Mouse (Mus musculus): ENCODE results near the gene Cadm1. TPM values are rescaled to one million over a fixed set of nuclear protein-coding genes. Genes with fewer than 3 reads are reported as not detected.

Cadm1 gene
- total and polyA plus RNA-seq, 3 experiments: 0.14 to 0.31 TPM; not detected in 1

GRCm38 (mm10) chr9:47530922-47531850 is 1.2 kb downstream of the Cadm1 start:
- Histone ChIP-seq H3K27ac (ENCODE audit: control insufficient read depth, low read depth, low read length) (no peak overlapping the region), H3K4me1 (ENCODE audit: control insufficient read depth in 1 of 2, insufficient read depth in 2 of 2, low read length in 2 of 2) (no peaks in the 10 kb centered on the region), H3K4me3 (ENCODE audit: control insufficient read depth in 1 of 2, insufficient read depth in 1 of 2, low read depth in 2 of 2, low read length in 2 of 2) (no peak overlapping the region), H3K9ac (ENCODE audit: control insufficient read depth, low read depth, low read length, poor library complexity, severe bottlenecking) (no peak overlapping the region), H3K27me3 (ENCODE audit: control insufficient read depth in 1 of 2, insufficient read depth in 2 of 2, low read length in 2 of 2) (no peaks in the 10 kb centered on the region), H3K9me3 (replicated peaks; ENCODE audit: insufficient read depth, low read length) (no peaks in the 10 kb centered on the region), H3K36me3 (ENCODE audit: control insufficient read depth in 1 of 2, insufficient read depth in 2 of 2, low read length in 2 of 2) (no peaks in the 10 kb centered on the region), H3K79me2 (ENCODE audit: control insufficient read depth, insufficient read depth, low read length, poor library complexity) (no peaks in the 10 kb centered on the region)
- DNase-seq (ENCODE audit: low read depth, low spot score): no peak
- TF ChIP-seq ZC3H11A (IDR thresholded peaks at IDR 0.05; ENCODE audit: low read depth, low read length): no peak

DNA sequence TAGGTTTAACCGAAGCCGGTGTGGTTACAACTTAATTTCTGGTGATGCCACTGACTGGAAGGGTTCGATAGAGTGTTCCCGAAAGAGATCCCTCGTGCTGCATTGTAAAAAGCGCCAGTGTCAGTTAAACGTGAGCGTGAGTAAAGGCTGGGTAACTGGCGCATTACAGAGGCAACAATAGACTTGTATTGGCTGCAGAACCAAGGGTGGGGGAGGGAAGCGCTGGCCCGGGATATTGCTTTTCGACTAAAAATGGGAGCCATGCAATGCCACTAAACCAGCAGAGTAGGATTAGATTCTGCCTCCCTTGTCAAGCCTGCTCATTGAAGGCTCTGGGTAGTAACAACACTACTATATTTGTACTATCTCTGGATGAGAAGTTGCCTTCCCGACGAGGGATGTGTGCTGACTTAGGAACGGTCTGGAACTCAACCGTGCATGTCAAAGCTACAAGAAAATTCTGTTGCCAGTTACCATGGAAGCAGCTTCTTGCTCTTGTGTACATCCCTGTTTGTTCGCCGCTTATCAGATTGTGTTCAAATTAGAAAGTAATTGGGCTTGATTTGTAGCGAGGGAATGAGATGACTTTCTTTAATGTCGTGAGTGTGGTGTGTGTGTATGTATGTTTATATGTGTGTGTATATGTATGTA is 2.4 kb downstream of the Cadm1 start:
- no peaks in the 10 kb centered on the region for H3K27me3 ChIP-seq (ENCODE audit: control insufficient read depth in 1 of 2, insufficient read depth in 2 of 2, low read length in 2 of 2)
- no peak overlapping the region for H3K9ac ChIP-seq (ENCODE audit: control insufficient read depth, low read depth, low read length, poor library complexity, severe bottlenecking)
- H3K9me3 ChIP-seq (replicated peaks; ENCODE audit: insufficient read depth, low read length): no peaks in the 10 kb centered on the region
- H3K4me1 ChIP-seq (ENCODE audit: control insufficient read depth in 1 of 2, insufficient read depth in 2 of 2, low read length in 2 of 2): no peaks in the 10 kb centered on the region
- no peak overlapping the region for H3K4me3 ChIP-seq (ENCODE audit: control insufficient read depth in 1 of 2, insufficient read depth in 1 of 2, low read depth in 2 of 2, low read length in 2 of 2)
- H3K36me3 ChIP-seq (ENCODE audit: control insufficient read depth in 1 of 2, insufficient read depth in 2 of 2, low read length in 2 of 2): no peaks in the 10 kb centered on the region
- DNase-seq (ENCODE audit: low read depth, low spot score): no peak
- no peak overlapping the region for H3K27ac ChIP-seq (ENCODE audit: control insufficient read depth, low read depth, low read length)
- no peaks in the 10 kb centered on the region for H3K79me2 ChIP-seq (ENCODE audit: control insufficient read depth, insufficient read depth, low read length, poor library complexity)
- TF ChIP-seq CHD2 (IDR thresholded peaks at IDR 0.05; ENCODE audit: low read length) (no peak), GABPA (IDR thresholded peaks at IDR 0.05; ENCODE audit: low read depth, low read length) (no peak), MYC (IDR thresholded peaks at IDR 0.05; ENCODE audit: low read depth, low read length) (no peak), POLR2A (IDR thresholded peaks at IDR 0.05; ENCODE audit: control insufficient read depth in 1 of 2, insufficient read depth in 1 of 2, low read depth in 1 of 2, low read length in 2 of 2, poor library complexity in 1 of 2) (no peak), SMC3 (IDR thresholded peaks at IDR 0.05; ENCODE audit: low read depth, low read length) (no peak), RCOR1 (IDR thresholded peaks at IDR 0.05; ENCODE audit: low read depth, low read length) (no peak), JUND (IDR thresholded peaks at IDR 0.05; ENCODE audit: low read depth, low read length) (no peak), UBTF (IDR thresholded peaks at IDR 0.05; ENCODE audit: borderline replicate concordance, insufficient read depth, low read depth, low read length) (no peak), MAZ (IDR thresholded peaks at IDR 0.05; ENCODE audit: low read depth, low read length) (no peak), KAT2A (conservative IDR thresholded peaks at IDR 0.05; ENCODE audit: low read depth, low read length) (no peak), GATA1 (IDR thresholded peaks at IDR 0.05; ENCODE audit: low read depth, low read length) (no peak), CTCF (IDR thresholded peaks at IDR 0.05 in 2 of 3, conservative IDR thresholded peaks at IDR 0.05 in 1 of 3; ENCODE audit: control insufficient read depth in 1 of 3, insufficient read depth in 1 of 3, low read depth in 2 of 3, low read length in 3 of 3, poor library complexity in 1 of 3, severe bottlenecking in 1 of 3) (no peak), MAX (IDR thresholded peaks at IDR 0.05; ENCODE audit: low read length) (no peak), TCF12 (IDR thresholded peaks at IDR 0.05; ENCODE audit: low read depth, low read length) (no peak), ZC3H11A (IDR thresholded peaks at IDR 0.05; ENCODE audit: low read depth, low read length) (no peak), TAL1 (IDR thresholded peaks at IDR 0.05; ENCODE audit: low read length) (no peak), NRF1 (IDR thresholded peaks at IDR 0.05; ENCODE audit: insufficient read depth, low read depth, low read length, poor library complexity, severe bottlenecking) (no peak), ZMIZ1 (IDR thresholded peaks at IDR 0.05; ENCODE audit: low read depth, low read length) (no peak)
